Mouse (Mus musculus) E14TG2a.4 (cell line): ENCODE results near the gene Il16.

Source experiments
- CTCF ChIP-seq: conservative IDR thresholded peaks from 2 replicates; pipeline ENCODE4 v1.5.1; 2014; ENCODE audit warnings: low read length
- NANOG ChIP-seq: IDR thresholded peaks from 2 replicates; pipeline ENCODE4 v1.6.1; 2014; ENCODE audit warnings: borderline replicate concordance, low read length, mixed read lengths

DNA sequence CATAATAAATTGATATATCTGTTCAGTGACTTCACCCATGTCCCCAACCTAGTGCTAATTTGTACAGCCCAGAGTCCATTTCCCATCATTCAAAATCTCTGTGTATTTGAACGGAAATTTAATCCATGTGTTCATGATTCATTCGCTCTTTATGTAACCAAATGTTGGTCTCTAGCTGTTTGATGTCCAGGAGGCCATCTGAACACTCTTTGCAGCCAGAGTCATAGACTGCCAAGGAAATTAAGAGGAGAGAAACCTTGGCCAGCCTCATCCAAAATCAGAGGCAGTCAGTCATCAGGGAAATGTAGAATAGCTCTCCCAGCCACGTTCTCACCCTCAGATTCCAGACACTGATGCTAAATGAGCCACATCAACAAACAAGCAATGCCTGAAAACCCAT, 18.1 kb upstream of the Il16 start:
- TF ChIP-seq NANOG (no peak), CTCF (no peak)
